Mouse (Mus musculus): ENCODE data around the gene Gatad2b.

DNA sequence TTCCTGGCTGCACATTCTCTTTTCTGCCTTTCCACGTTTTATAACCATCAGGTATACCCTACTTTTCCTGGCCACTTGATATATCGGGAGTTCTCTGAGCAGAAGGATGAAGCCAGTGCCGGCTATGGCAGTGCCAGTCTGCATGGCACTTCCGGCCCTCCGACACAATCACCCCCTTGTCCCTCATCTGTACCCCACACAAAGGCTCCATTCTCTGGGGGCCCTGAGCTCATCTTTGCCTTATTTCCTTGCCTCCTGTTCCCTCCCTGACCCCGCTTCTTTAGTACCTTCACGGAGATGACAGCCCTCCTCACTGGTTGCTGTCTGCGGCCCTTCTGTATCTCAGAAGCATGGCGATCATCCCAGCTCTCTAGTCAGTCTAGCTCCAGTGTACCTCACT lies 12.3 kb upstream of the Gatad2b start:
- TF ChIP-seq CTCF (IDR thresholded peaks at IDR 0.05; ENCODE audit: borderline replicate concordance, insufficient read depth, low read length) (no peak), POLR2A (IDR thresholded peaks at IDR 0.05; ENCODE audit: low read depth, low read length) (no peak)
